Mouse (Mus musculus) stomach, postnatal 0 days (tissue): ENCODE results near the gene Gnaz. TPM values are rescaled to one million over a fixed set of nuclear protein-coding genes. Genes with fewer than 3 reads are reported as not detected.
A peak's percentile ranks its signal among the peaks of the same experiment; 100 is the strongest.

Experiments
- ATAC-seq: fragments of 200-750 bp; cut with Nextera tagmentation; 2 replicates; pipeline ENCODE4 v1.8.0; 2017; ENCODE audit not compliant: low FRiP score, low TSS enrichment
- DNase-seq: peaks from one replicate; pipeline ENCODE4 v3.0.0-alpha.2; 2016; ENCODE audit warnings: low spot score
- H3K27ac ChIP-seq: fragments of 300-500 bp; sonication (generic); replicated peaks from 2 replicates; pipeline ENCODE4 v1.5.1; 2014; ENCODE audit warnings: mild to moderate bottlenecking, control low read depth
- H3K27me3 ChIP-seq: fragments of 300-500 bp; sonication (generic); 2 replicates; pipeline ENCODE4 v1.6.1; 2014; ENCODE audit warnings: low read length; ENCODE audit not compliant: control insufficient read depth, insufficient read depth
- H3K36me3 ChIP-seq: fragments of 300-500 bp; sonication (generic); 2 replicates; pipeline ENCODE4 v1.6.1; 2014; ENCODE audit warnings: low read length, mixed read lengths; ENCODE audit not compliant: control insufficient read depth, insufficient read depth
- H3K4me1 ChIP-seq: fragments of 300-500 bp; sonication (generic); replicated peaks from 2 replicates; pipeline ENCODE4 v1.6.1; 2014; ENCODE audit warnings: antibody characterized with exemption; ENCODE audit not compliant: control insufficient read depth, insufficient read depth
- H3K4me2 ChIP-seq: fragments of 300-500 bp; sonication (generic); replicated peaks from 2 replicates; pipeline ENCODE4 v1.6.1; 2014; ENCODE audit warnings: low read depth, mild to moderate bottlenecking, control low read depth, moderate library complexity
- H3K4me3 ChIP-seq: fragments of 300-500 bp; sonication (generic); 2 replicates; pipeline ENCODE4 v1.5.1; 2014; ENCODE audit warnings: low read depth, low read length, control low read depth
- H3K9ac ChIP-seq: fragments of 300-500 bp; sonication (generic); 2 replicates; pipeline ENCODE4 v1.6.1; 2014; ENCODE audit warnings: mild to moderate bottlenecking, low read length, control low read depth, mixed read lengths
- H3K9me3 ChIP-seq: fragments of 300-500 bp; sonication (generic); 2 replicates; pipeline ENCODE4 v1.6.1; 2016; ENCODE audit warnings: low read length; ENCODE audit not compliant: control insufficient read depth
- CTCF ChIP-seq: IDR thresholded peaks from 2 replicates; pipeline ENCODE4 v1.5.1; 2016; ENCODE audit warnings: antibody characterized with exemption, low read depth, mild to moderate bottlenecking, moderate library complexity
- EP300 ChIP-seq: optimal IDR thresholded peaks from 2 replicates; pipeline ENCODE3; 2016; ENCODE audit warnings: antibody characterized with exemption
- WGBS: fragments of 180-500 bp; shearing (Covaris S2); extraction: QIAGEN DNeasy Blood & Tissue Kit; methylation state at CpG from one replicate; pipeline ENCODE4 v1.1.7; 2014; 5-methylcytosine and 5-hydroxymethylcytosine counted together
- polyA plus RNA-seq: library from polyadenylated mRNA; unstranded; fragments of >200 nt; fragmentation: Nextera tagmentation; extraction: Ambion mirVana; gene quantifications from 2 replicates; pipeline ENCODE4 v1.2.1, GENCODE M21; 2015

The Gnaz gene
- 3.4 and 3.9 TPM in 2 replicates for polyA plus RNA-seq

- WGBS, result under 1% methylated on average over 56 of the region's 83 CpGs
- Histone ChIP-seq H3K27me3 (no peaks in the 10 kb centered on the region), H3K4me3 (peak within 1 kb of the TSS; percentile 62), H3K9me3 (no peaks in the 10 kb centered on the region), H3K4me2 (peak within 1 kb of the TSS; percentile 96), H3K9ac (peak within 1 kb of the TSS; percentile 55), H3K27ac (0 out of 2 replicates have a peak within 1 kb of the TSS, but pooled peaks have one; percentile 24), H3K4me1 (no peaks in the 10 kb centered on the region), H3K36me3 (no peaks in the 10 kb centered on the region)
- peak; percentile 98 for ATAC-seq
- peak; percentile 95 for DNase-seq
- TF ChIP-seq CTCF, result peak; percentile 56
- no peak for TF ChIP-seq EP300
Observed at GRCm38 (mm10) chr10:74966850-74967451, at the start of gene Gnaz. Gene Gnaz (plus strand): TSS chr10:74967177.

- Histone ChIP-seq H3K4me3 (no peak overlapping the region), H3K4me1 (no peaks in the 10 kb centered on the region), H3K27ac (no peak overlapping the region), H3K27me3 (no peaks in the 10 kb centered on the region), H3K4me2 (no peak overlapping the region), H3K9ac (no peak overlapping the region), H3K36me3 (no peaks in the 10 kb centered on the region), H3K9me3 (no peaks in the 10 kb centered on the region)
- 33% methylated on average over 5 of the region's 5 CpGs for WGBS
- DNase-seq, result no peak
- ATAC-seq, result no peak
- TF ChIP-seq CTCF (no peak), EP300 (no peak)
Observed at GRCm38 (mm10) chr10:74919277-74919676, 47.7 kb upstream of the Gnaz start.

GRCm38 (mm10) chr10:74920853-74921567 is 46.0 kb upstream of the Gnaz start:
- ATAC-seq (peak; percentile 71), DNase-seq (peak; percentile 80)

GRCm38 (mm10) chr10:74921614-74922013 is 45.4 kb upstream of the Gnaz start:
- DNase-seq (no peak), ATAC-seq (no peak)
- no peaks in the 10 kb centered on the region for H3K9me3 ChIP-seq
- H3K4me3 ChIP-seq, result no peak overlapping the region
- 82% methylated on average over 11 of the region's 11 CpGs for WGBS
- no peak overlapping the region for H3K4me2 ChIP-seq
- H3K36me3 ChIP-seq, result no peaks in the 10 kb centered on the region
- H3K27me3 ChIP-seq, result no peaks in the 10 kb centered on the region
- no peak overlapping the region for H3K9ac ChIP-seq
- TF ChIP-seq CTCF, result no peak
- H3K4me1 ChIP-seq, result no peaks in the 10 kb centered on the region
- H3K27ac ChIP-seq, result no peak overlapping the region

More at GRCm38 (mm10) chr10:74920853-74921567, 46.0 kb upstream of the Gnaz start:
- TF ChIP-seq EP300, result no peak
- TF ChIP-seq CTCF, result peak; percentile 97
- Histone ChIP-seq H3K4me1 (no peaks in the 10 kb centered on the region), H3K4me2 (0 out of 2 replicates have a peak overlapping the region, but pooled peaks have one; percentile 27), H3K27ac (no peak overlapping the region), H3K9me3 (no peaks in the 10 kb centered on the region), H3K27me3 (no peaks in the 10 kb centered on the region), H3K4me3 (no peak overlapping the region), H3K9ac (no peak overlapping the region), H3K36me3 (no peaks in the 10 kb centered on the region)
- 30% methylated on average over 17 of the region's 17 CpGs for WGBS

GRCm38 (mm10) chr10:74922763-74923162 is 44.2 kb upstream of the Gnaz start:
- ATAC-seq (peak; percentile 77), DNase-seq (peak; percentile 41)
- Histone ChIP-seq H3K9me3 (no peaks in the 10 kb centered on the region), H3K27ac (no peak overlapping the region), H3K4me2 (no peak overlapping the region), H3K4me3 (no peak overlapping the region), H3K9ac (no peak overlapping the region), H3K27me3 (no peaks in the 10 kb centered on the region), H3K36me3 (no peaks in the 10 kb centered on the region), H3K4me1 (no peaks in the 10 kb centered on the region)
- 55% methylated on average over 6 of the region's 6 CpGs for WGBS
- no peak for TF ChIP-seq EP300
- TF ChIP-seq CTCF, result peak; percentile 82

- Histone ChIP-seq H3K27ac (no peak overlapping the region), H3K9me3 (no peaks in the 10 kb centered on the region), H3K27me3 (no peaks in the 10 kb centered on the region), H3K9ac (no peak overlapping the region), H3K4me2 (no peak overlapping the region), H3K4me1 (no peaks in the 10 kb centered on the region), H3K4me3 (no peak overlapping the region), H3K36me3 (no peaks in the 10 kb centered on the region)
- 92% methylated on average over 14 of the region's 14 CpGs for WGBS
- ATAC-seq (no peak), DNase-seq (no peak)
- no peak for TF ChIP-seq EP300
- no peak for TF ChIP-seq CTCF
Observed at GRCm38 (mm10) chr10:74924274-74924673, 42.7 kb upstream of the Gnaz start.
